Mouse (Mus musculus): ENCODE results near the gene Fes.

DNA sequence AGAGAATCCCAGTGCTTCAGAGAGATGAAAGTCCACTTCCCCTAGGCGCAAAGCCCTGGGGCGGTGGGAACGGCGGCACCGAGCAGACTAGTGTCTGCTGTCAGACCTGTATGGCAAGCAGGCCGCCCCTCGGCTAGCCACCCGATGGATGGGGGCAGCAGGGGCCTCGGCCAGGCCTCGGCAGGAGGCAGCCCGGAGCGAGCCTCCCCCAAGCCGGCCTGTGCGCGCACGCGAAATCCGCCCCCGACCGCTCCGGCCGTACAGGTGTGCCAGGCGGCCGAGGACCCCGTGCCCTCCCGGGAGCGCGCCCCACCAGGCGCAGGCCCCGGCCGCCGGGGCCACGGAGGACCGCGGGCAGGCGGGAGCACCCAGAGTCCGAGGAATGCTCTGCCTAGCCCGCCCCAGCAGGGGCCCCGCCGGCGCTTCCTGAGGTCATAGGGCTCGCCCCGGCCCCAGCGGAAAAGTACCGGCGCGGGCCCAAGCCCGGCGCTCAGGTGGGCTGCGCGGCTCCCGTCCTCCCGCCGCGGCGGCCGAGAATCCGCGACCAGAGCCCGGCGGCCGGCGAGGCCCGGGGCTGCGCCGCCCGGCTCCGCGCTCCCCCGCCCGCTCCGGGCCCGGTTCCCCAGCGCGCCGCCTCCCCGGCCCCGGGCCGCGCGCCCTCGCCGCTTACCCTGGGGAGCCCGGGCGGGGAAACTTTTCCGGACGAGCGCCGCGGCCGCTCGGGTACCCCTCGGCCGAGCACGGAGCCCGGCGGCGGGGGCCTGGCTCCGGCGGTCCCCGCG, 14.3 kb upstream of the Fes start:
- TF ChIP-seq CTCF (IDR thresholded peaks at IDR 0.05; ENCODE audit: low read depth, low read length): no peak
- TF ChIP-seq POLR2AphosphoS5 (IDR thresholded peaks at IDR 0.05; ENCODE audit: insufficient replicate concordance, low read depth, low read length): no peak
